Mouse (Mus musculus): ENCODE data around the gene Zfp131. TPM values are rescaled to one million over a fixed set of nuclear protein-coding genes. Genes with fewer than 3 reads are reported as not detected.

The Zfp131 gene
- polyA plus RNA-seq, 1 experiment from 2014 or later = 12.9 TPM

GRCm38 (mm10) chr13:119723368-119723767 is 67.3 kb downstream of the Zfp131 start:
- Histone ChIP-seq H3K4me2 (replicated peaks; ENCODE audit: low read depth) (no peak overlapping the region), H3K9ac (ENCODE audit: low read depth, low read length) (no peak overlapping the region), H3K4me3 (ENCODE audit: low read depth, low read length) (no peak overlapping the region), H3K27ac (ENCODE audit: low read depth, low read length) (no peak overlapping the region), H3K27me3 (replicated peaks; ENCODE audit: control insufficient read depth, insufficient read depth, low read length) (no peaks in the 10 kb centered on the region), H3K9me3 (ENCODE audit: control insufficient read depth) (no peaks in the 10 kb centered on the region), H3K36me3 (ENCODE audit: control insufficient read depth, insufficient read depth) (no peaks in the 10 kb centered on the region), H3K4me1 (replicated peaks; ENCODE audit: control insufficient read depth, insufficient read depth, low read length) (no peaks in the 10 kb centered on the region)
- 66% methylated on average over 5 of the region's 5 CpGs for WGBS
- peak; percentile 57 for ATAC-seq
- TF ChIP-seq CTCF (IDR thresholded peaks at IDR 0.05; ENCODE audit: low read depth) = no peak

- no peak for TF ChIP-seq CTCF (IDR thresholded peaks at IDR 0.05; ENCODE audit: low read depth)
These were observed 68.2 kb downstream of the Zfp131 start for GRCm38 (mm10) chr13:119722447-119722846.

GRCm38 (mm10) chr13:119716105-119716504 is 74.6 kb downstream of the Zfp131 start:
- Histone ChIP-seq H3K4me3 (ENCODE audit: low read depth, low read length) (no peak overlapping the region), H3K4me1 (replicated peaks; ENCODE audit: control insufficient read depth, insufficient read depth, low read length) (no peaks in the 10 kb centered on the region), H3K9me3 (ENCODE audit: control insufficient read depth) (no peaks in the 10 kb centered on the region), H3K4me2 (replicated peaks; ENCODE audit: low read depth) (no peak overlapping the region), H3K27ac (ENCODE audit: low read depth, low read length) (no peak overlapping the region), H3K9ac (ENCODE audit: low read depth, low read length) (no peak overlapping the region), H3K36me3 (ENCODE audit: control insufficient read depth, insufficient read depth) (no peaks in the 10 kb centered on the region), H3K27me3 (replicated peaks; ENCODE audit: control insufficient read depth, insufficient read depth, low read length) (no peaks in the 10 kb centered on the region)
- no peak for ATAC-seq
- no peak for TF ChIP-seq CTCF (IDR thresholded peaks at IDR 0.05; ENCODE audit: low read depth)
- 87% methylated on average over 2 of the region's 2 CpGs for WGBS

More at GRCm38 (mm10) chr13:119722447-119722846, 68.2 kb downstream of the Zfp131 start:
- no peaks in the 10 kb centered on the region for H3K36me3 ChIP-seq (ENCODE audit: control insufficient read depth, insufficient read depth)
- no peaks in the 10 kb centered on the region for H3K9me3 ChIP-seq (ENCODE audit: control insufficient read depth)
- no peak overlapping the region for H3K9ac ChIP-seq (ENCODE audit: low read depth, low read length)
- H3K27ac ChIP-seq (ENCODE audit: low read depth, low read length) = no peak overlapping the region
- H3K4me1 ChIP-seq (replicated peaks; ENCODE audit: control insufficient read depth, insufficient read depth, low read length) = no peaks in the 10 kb centered on the region
- no peak overlapping the region for H3K4me3 ChIP-seq (ENCODE audit: low read depth, low read length)
- no peaks in the 10 kb centered on the region for H3K27me3 ChIP-seq (replicated peaks; ENCODE audit: control insufficient read depth, insufficient read depth, low read length)
- ATAC-seq = peak; percentile 41; the same call in 1 of the 2 replicates
- no peak overlapping the region for H3K4me2 ChIP-seq (replicated peaks; ENCODE audit: low read depth)
- WGBS = 66% methylated on average over 3 of the region's 3 CpGs

Other genes with a start within 250 kb of the Zfp131 start
- 1.0 and 1.1 TPM in 2 replicates for gene Ccl28, start 167.1 kb downstream of the Zfp131 start, polyA plus RNA-seq (2015; fragmentation: Nextera tagmentation; extraction: Ambion mirVana)
- gene Hmgcs1, start 100.5 kb downstream of the Zfp131 start, polyA plus RNA-seq (2015; fragmentation: Nextera tagmentation; extraction: Ambion mirVana) = 54.5 and 63.0 TPM in 2 replicates
- 0.48 and 0.53 TPM in 2 replicates for gene Nim1k, start 35.0 kb downstream of the Zfp131 start, polyA plus RNA-seq (2015; fragmentation: Nextera tagmentation; extraction: Ambion mirVana)
- gene AF067063, start 39.3 kb upstream of the Zfp131 start, polyA plus RNA-seq (2015; fragmentation: Nextera tagmentation; extraction: Ambion mirVana) = not detected in 2 replicates
- not detected in 2 replicates for gene D13Ertd608e, start 45.1 kb upstream of the Zfp131 start, polyA plus RNA-seq (2015; fragmentation: Nextera tagmentation; extraction: Ambion mirVana)
- gene Tcstv1, start 103.9 kb upstream of the Zfp131 start, polyA plus RNA-seq (2015; fragmentation: Nextera tagmentation; extraction: Ambion mirVana) = not detected in 2 replicates
- gene Gm21761, start 138.4 kb upstream of the Zfp131 start, polyA plus RNA-seq (2015; fragmentation: Nextera tagmentation; extraction: Ambion mirVana) = not detected in 2 replicates
- gene B020031M17Rik, start 159.9 kb upstream of the Zfp131 start, polyA plus RNA-seq (2015; fragmentation: Nextera tagmentation; extraction: Ambion mirVana) = not detected in 2 replicates
- gene Gm36079, start 236.1 kb upstream of the Zfp131 start, polyA plus RNA-seq (2015; fragmentation: Nextera tagmentation; extraction: Ambion mirVana) = not detected in 2 replicates

All from intestine, postnatal 0 days (tissue).